Mouse (Mus musculus): Measurements from ENCODE around the gene Rap1gds1. TPM values are rescaled to one million over a fixed set of nuclear protein-coding genes. Genes with fewer than 3 reads are reported as not detected.

Gene Rap1gds1
- polyA plus RNA-seq (2015; fragmentation: Nextera tagmentation; extraction: Ambion mirVana): 13.7 and 14.8 TPM in 2 replicates

DNA sequence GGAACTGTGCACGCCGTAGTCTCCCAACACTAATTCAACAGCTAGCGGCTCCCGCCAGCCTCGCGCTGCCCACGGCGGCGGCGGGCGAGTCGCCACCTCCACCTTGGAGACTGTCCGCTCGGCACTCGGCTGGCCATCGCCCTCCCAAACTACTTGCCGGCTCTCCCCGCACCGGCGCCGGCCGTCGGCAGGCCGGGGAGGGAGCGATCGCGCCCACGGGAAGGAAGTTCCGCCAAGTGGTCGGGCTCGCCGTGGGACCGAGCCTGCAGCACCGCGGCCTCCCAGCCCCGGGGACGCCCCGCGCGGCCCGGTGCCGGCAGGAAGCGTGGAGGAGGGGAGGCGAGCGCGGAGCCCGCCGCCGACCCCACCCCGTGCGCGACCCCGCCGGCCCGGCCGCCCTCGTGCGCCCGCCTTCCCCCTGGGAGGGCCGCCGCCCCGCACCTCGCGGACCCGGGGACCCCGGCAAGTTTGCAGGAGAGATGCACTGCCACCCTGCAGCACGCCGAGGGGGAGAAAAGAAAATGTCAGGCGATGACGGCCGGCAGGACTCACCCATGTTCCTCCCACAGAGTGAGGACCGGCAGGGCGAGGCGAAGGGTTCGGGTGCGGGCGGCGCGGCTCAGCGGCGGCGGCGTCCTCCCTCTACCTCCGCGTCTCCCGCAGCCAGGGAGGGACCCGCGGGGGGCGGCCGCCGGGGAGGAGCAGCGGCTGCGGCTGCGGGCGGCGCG, at the start of gene Rap1gds1:
TSS of gene Rap1gds1 (minus strand) at position 718 of the 728 bp plus-strand sequence.
- peak; percentile 33 for ATAC-seq (ENCODE audit: low read depth)
- Histone ChIP-seq H3K36me3 (ENCODE audit: control insufficient read depth, insufficient read depth) (no peaks in the 10 kb centered on the region), H3K4me2 (ENCODE audit: low read depth, low read length) (peak within 1 kb of the TSS; percentile 99), H3K9me3 (replicated peaks; ENCODE audit: control insufficient read depth, low read length) (no peaks in the 10 kb centered on the region), H3K4me3 (ENCODE audit: low read depth, low read length) (peak within 1 kb of the TSS; percentile 95), H3K27ac (ENCODE audit: low read length) (peak within 1 kb of the TSS; percentile 93), H3K9ac (ENCODE audit: low read depth, low read length) (peak within 1 kb of the TSS; percentile 88), H3K27me3 (ENCODE audit: control insufficient read depth, insufficient read depth, low read depth, low read length) (no peaks in the 10 kb centered on the region), H3K4me1 (ENCODE audit: control insufficient read depth, low read depth, low read length) (peaks cover 9% of the 10 kb centered on the region)
- WGBS (ENCODE audit: insufficient replicate concordance): under 1% methylated on average over 51 of the region's 97 CpGs

DNA sequence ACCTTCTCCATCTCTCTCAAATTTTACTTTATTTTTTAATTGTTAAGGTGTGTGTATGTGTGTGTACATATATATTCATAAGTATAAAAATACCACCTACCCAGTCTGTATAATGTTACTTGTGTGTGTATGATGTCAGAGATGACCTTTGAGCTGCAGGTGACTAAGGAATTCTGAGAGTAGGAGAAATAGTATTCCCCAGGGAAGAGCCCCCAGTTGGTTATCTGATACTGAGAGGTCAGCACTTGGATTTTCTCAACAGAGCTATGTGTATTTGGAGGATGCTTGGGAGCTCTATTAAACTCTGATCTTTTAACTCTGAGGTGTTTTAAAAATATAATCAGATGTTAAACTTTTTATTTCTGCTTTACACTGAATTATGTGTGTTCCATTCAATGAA, 43.4 kb upstream of the Rap1gds1 start:
- Histone ChIP-seq H3K4me1 (ENCODE audit: control insufficient read depth, low read depth, low read length) (no peaks in the 10 kb centered on the region), H3K9ac (ENCODE audit: low read depth, low read length) (no peak overlapping the region), H3K36me3 (ENCODE audit: control insufficient read depth, insufficient read depth) (no peaks in the 10 kb centered on the region), H3K4me2 (ENCODE audit: low read depth, low read length) (no peak overlapping the region), H3K27ac (ENCODE audit: low read length) (no peak overlapping the region), H3K27me3 (ENCODE audit: control insufficient read depth, insufficient read depth, low read depth, low read length) (no peaks in the 10 kb centered on the region), H3K9me3 (replicated peaks; ENCODE audit: control insufficient read depth, low read length) (no peaks in the 10 kb centered on the region), H3K4me3 (ENCODE audit: low read depth, low read length) (no peak overlapping the region)
- ATAC-seq (ENCODE audit: low read depth): no peak

DNA sequence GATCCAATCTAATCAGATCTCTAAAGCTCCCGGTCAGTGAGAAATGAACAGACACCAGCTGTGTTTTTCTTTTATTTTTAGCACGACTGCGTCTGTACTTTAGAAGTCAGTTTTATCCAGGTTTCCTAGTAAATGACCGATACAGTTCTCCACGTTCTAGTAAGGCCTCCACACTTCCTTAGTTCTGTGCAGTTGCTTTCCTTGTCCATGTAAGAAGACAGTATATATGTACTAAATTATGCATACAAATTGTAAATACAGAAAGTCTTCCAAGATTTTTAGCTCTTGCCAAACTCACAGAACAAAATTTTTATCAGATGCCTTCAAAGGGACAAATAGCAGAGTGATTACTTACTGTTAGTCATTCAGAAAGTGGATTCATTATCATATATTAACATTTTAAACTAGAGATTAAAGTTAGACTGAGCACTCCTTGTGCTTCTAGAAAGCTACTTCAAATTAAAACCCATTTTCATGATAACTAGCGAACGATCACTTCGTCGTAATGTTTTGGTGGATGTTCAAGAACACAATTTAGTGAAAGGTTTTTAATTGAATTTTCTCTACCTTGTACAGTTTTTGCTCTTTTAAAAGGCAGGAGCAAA, 41.8 kb upstream of the Rap1gds1 start:
- Histone ChIP-seq H3K9me3 (replicated peaks; ENCODE audit: control insufficient read depth, low read length) (no peaks in the 10 kb centered on the region), H3K9ac (ENCODE audit: low read depth, low read length) (no peak overlapping the region), H3K27me3 (ENCODE audit: control insufficient read depth, insufficient read depth, low read depth, low read length) (no peaks in the 10 kb centered on the region), H3K27ac (ENCODE audit: low read length) (no peak overlapping the region), H3K36me3 (ENCODE audit: control insufficient read depth, insufficient read depth) (no peaks in the 10 kb centered on the region), H3K4me3 (ENCODE audit: low read depth, low read length) (no peak overlapping the region), H3K4me2 (ENCODE audit: low read depth, low read length) (no peak overlapping the region), H3K4me1 (ENCODE audit: control insufficient read depth, low read depth, low read length) (no peaks in the 10 kb centered on the region)
- WGBS (ENCODE audit: insufficient replicate concordance): 77% methylated on average over 9 of the region's 9 CpGs
- ATAC-seq (ENCODE audit: low read depth): no peak

DNA sequence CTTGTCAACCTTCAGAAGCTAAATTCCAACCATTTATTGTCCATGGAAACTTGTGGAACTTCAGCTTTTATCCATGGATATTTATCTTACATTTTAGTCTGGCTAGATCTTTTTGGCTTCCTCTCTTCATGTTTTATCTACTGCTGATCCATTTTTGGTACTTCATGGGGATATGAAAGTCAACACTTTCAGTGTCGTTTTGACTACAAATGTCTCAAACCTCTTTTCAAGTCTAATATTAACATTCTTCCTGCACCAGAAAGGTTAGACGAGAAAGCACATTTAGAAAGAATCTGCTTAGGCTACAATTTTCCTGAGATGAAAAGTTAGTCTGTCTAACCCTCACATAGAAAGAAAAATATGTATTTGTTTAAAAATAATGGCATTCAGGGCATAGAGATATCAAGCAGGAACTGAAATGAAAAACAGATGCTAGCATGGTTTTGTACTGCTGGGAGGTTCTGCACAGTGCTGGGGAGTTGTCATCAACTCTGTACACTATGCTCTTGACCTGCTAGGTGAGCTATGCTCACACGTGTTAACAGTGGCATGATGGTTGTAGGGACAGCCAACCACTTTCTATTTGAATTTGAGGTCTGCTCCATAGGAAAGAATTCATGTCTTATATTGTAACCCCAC, 37.5 kb upstream of the Rap1gds1 start:
- Histone ChIP-seq H3K9ac (ENCODE audit: low read depth, low read length) (no peak overlapping the region), H3K36me3 (ENCODE audit: control insufficient read depth, insufficient read depth) (no peaks in the 10 kb centered on the region), H3K4me1 (ENCODE audit: control insufficient read depth, low read depth, low read length) (no peaks in the 10 kb centered on the region), H3K4me3 (ENCODE audit: low read depth, low read length) (no peak overlapping the region), H3K9me3 (replicated peaks; ENCODE audit: control insufficient read depth, low read length) (no peaks in the 10 kb centered on the region), H3K4me2 (ENCODE audit: low read depth, low read length) (no peak overlapping the region), H3K27ac (ENCODE audit: low read length) (no peak overlapping the region), H3K27me3 (ENCODE audit: control insufficient read depth, insufficient read depth, low read depth, low read length) (no peaks in the 10 kb centered on the region)
- 57% methylated on average over 3 of the region's 3 CpGs for WGBS (ENCODE audit: insufficient replicate concordance)
- ATAC-seq (ENCODE audit: low read depth): no peak

DNA sequence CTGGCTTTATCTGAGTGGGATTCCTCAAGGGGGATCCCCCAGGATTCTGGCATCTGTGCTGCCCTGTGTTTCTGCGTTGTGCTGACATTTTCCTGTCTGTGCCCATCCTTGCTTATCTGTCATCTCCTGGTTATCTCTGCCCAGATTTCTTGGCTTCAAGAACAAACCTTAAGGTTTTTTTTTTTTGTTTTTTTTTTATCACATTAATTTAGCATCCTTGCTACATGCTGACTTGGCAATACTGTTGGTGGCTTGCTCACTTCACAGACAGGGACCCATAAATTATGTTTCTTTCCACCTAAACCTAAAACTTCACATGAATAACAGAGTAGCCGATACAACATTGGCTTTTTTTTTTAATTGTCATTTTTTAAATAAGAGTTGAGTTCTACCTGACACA, 36.9 kb upstream of the Rap1gds1 start:
- H3K9ac ChIP-seq (ENCODE audit: low read depth, low read length): no peak overlapping the region
- no peaks in the 10 kb centered on the region for H3K36me3 ChIP-seq (ENCODE audit: control insufficient read depth, insufficient read depth)
- WGBS (ENCODE audit: insufficient replicate concordance): 60% methylated on average over 2 of the region's 2 CpGs
- no peak overlapping the region for H3K4me3 ChIP-seq (ENCODE audit: low read depth, low read length)
- no peak for ATAC-seq (ENCODE audit: low read depth)
- no peaks in the 10 kb centered on the region for H3K4me1 ChIP-seq (ENCODE audit: control insufficient read depth, low read depth, low read length)
- no peaks in the 10 kb centered on the region for H3K9me3 ChIP-seq (replicated peaks; ENCODE audit: control insufficient read depth, low read length)
- H3K27me3 ChIP-seq (ENCODE audit: control insufficient read depth, insufficient read depth, low read depth, low read length): no peaks in the 10 kb centered on the region
- no peak overlapping the region for H3K4me2 ChIP-seq (ENCODE audit: low read depth, low read length)
- no peak overlapping the region for H3K27ac ChIP-seq (ENCODE audit: low read length)

DNA sequence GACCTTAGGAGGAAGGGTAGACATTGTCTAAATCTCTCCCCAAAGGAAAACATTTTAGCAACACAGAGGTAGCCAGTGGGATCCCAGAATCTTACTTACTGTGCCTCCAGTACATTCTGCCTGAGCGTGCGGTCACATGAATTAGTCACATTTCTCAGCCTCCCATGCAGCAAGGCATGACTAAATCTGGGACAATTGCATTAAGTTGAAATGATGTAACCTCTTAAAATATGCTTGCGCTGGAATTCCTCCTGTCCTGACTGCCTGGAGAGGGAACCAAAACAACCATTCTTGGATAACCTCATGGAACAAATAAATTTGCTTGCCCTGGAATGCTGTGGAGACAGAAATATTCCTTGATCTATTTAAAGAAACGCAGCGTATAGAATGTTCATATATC, 33.2 kb upstream of the Rap1gds1 start:
- Histone ChIP-seq H3K4me1 (ENCODE audit: control insufficient read depth, low read depth, low read length) (no peaks in the 10 kb centered on the region), H3K4me3 (ENCODE audit: low read depth, low read length) (no peak overlapping the region), H3K9me3 (replicated peaks; ENCODE audit: control insufficient read depth, low read length) (no peaks in the 10 kb centered on the region), H3K36me3 (ENCODE audit: control insufficient read depth, insufficient read depth) (no peaks in the 10 kb centered on the region), H3K27me3 (ENCODE audit: control insufficient read depth, insufficient read depth, low read depth, low read length) (no peaks in the 10 kb centered on the region), H3K4me2 (ENCODE audit: low read depth, low read length) (no peak overlapping the region), H3K9ac (ENCODE audit: low read depth, low read length) (no peak overlapping the region), H3K27ac (ENCODE audit: low read length) (no peak overlapping the region)
- ATAC-seq (ENCODE audit: low read depth): no peak
- 80% methylated on average over 5 of the region's 5 CpGs for WGBS (ENCODE audit: insufficient replicate concordance)

DNA sequence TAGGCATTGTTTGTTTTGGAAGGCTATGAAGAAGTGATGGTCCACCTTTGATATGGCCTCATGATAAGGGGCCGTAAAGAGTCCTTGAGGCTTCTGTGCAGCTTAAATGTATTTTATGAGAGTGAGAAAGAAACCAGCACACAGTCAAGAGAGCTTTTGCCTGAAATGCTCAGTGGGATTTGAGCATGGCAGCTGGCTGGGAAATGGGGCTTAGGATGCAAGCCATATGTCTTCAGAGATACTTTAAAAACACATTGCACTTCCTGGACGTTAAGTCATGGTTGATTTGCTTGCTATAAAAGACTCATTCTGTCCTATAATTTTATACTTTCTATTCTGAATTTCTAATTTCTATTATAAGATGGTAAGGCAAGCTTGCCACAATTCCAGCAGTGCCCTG, 28.9 kb upstream of the Rap1gds1 start:
- Histone ChIP-seq H3K9ac (ENCODE audit: low read depth, low read length) (no peak overlapping the region), H3K4me2 (ENCODE audit: low read depth, low read length) (no peak overlapping the region), H3K27ac (ENCODE audit: low read length) (no peak overlapping the region), H3K27me3 (ENCODE audit: control insufficient read depth, insufficient read depth, low read depth, low read length) (no peaks in the 10 kb centered on the region), H3K36me3 (ENCODE audit: control insufficient read depth, insufficient read depth) (no peaks in the 10 kb centered on the region), H3K4me3 (ENCODE audit: low read depth, low read length) (no peak overlapping the region), H3K9me3 (replicated peaks; ENCODE audit: control insufficient read depth, low read length) (no peaks in the 10 kb centered on the region), H3K4me1 (ENCODE audit: control insufficient read depth, low read depth, low read length) (no peaks in the 10 kb centered on the region)
- WGBS (ENCODE audit: insufficient replicate concordance): 68% methylated on average over 2 of the region's 2 CpGs
- ATAC-seq (ENCODE audit: low read depth): no peak

DNA sequence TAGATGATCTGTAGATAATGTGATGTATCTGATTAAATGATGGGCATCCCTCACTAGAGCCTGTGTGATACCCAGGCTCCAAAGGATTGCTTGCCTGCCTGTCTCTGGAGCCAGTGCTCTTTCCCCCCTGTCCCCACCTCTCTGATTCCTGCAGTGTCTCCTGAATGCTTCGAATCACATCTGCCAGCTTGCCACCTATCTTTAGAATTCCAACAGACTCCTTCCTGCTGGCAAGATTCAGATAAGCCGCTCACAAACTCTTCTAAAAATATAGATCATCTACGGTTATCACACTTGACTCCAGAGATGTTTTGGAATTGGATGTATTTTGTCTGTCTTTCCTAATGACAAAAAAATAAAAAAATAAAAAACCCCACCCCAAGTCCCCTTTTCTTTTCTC, 28.3 kb upstream of the Rap1gds1 start:
- ATAC-seq (ENCODE audit: low read depth): no peak
- no peaks in the 10 kb centered on the region for H3K27me3 ChIP-seq (ENCODE audit: control insufficient read depth, insufficient read depth, low read depth, low read length)
- no peak overlapping the region for H3K4me3 ChIP-seq (ENCODE audit: low read depth, low read length)
- 34% methylated on average over 3 of the region's 3 CpGs for WGBS (ENCODE audit: insufficient replicate concordance)
- no peak overlapping the region for H3K27ac ChIP-seq (ENCODE audit: low read length)
- no peaks in the 10 kb centered on the region for H3K4me1 ChIP-seq (ENCODE audit: control insufficient read depth, low read depth, low read length)
- H3K9ac ChIP-seq (ENCODE audit: low read depth, low read length): no peak overlapping the region
- no peak overlapping the region for H3K4me2 ChIP-seq (ENCODE audit: low read depth, low read length)
- no peaks in the 10 kb centered on the region for H3K9me3 ChIP-seq (replicated peaks; ENCODE audit: control insufficient read depth, low read length)
- no peaks in the 10 kb centered on the region for H3K36me3 ChIP-seq (ENCODE audit: control insufficient read depth, insufficient read depth)

DNA sequence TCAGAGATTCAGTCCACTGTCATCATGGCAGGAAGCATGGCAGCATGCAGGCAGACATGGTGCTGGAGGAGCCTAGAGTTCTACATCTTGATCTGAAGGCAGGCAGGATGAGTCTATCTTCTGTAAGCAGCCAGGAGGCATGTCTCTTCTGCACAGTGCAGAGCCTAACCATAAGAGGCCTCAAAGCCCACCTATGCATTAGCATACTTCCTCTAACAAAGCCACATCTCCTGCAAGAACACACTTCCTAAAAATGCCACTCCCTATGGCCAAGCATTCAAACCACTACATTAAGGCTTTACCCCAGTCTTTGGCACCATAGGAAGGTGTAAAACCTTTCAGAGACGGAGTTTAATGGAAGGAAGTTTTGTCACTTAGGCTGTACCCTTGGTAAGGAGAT, 26.9 kb upstream of the Rap1gds1 start:
- WGBS (ENCODE audit: insufficient replicate concordance): 34% methylated on average over 1 of the region's 1 CpGs
- Histone ChIP-seq H3K9me3 (replicated peaks; ENCODE audit: control insufficient read depth, low read length) (no peaks in the 10 kb centered on the region), H3K36me3 (ENCODE audit: control insufficient read depth, insufficient read depth) (no peaks in the 10 kb centered on the region), H3K9ac (ENCODE audit: low read depth, low read length) (no peak overlapping the region), H3K4me3 (ENCODE audit: low read depth, low read length) (no peak overlapping the region), H3K27me3 (ENCODE audit: control insufficient read depth, insufficient read depth, low read depth, low read length) (no peaks in the 10 kb centered on the region), H3K4me2 (ENCODE audit: low read depth, low read length) (no peak overlapping the region), H3K4me1 (ENCODE audit: control insufficient read depth, low read depth, low read length) (no peaks in the 10 kb centered on the region), H3K27ac (ENCODE audit: low read length) (no peak overlapping the region)
- no peak for ATAC-seq (ENCODE audit: low read depth)

Measured in liver, embryonic 16.5 days (tissue).